Comparison of ENCODE assay signal across 26 mouse cellular contexts in the genomic region with DNA sequence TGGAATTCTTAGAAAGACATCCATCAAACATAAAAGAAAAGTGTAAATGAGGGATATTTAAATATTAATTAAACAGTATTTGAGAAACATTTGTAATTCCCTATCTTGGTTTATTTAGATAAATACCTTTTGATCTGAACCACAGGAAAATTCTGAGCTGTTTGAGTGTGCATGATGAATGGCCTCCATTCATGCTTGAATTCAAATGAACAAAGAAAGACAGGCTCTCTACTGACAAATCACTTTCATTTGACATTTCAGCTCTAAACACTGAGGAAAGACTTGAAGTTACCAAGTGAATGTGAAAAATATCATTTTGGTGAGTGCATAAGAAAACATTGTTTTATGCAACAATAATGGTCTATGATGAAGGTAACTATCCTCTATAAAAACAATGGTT.
"Had no signal": no experiment of that assay in that cellular context is flagged by ENCODE, and none has a peak within 500 bp of the region (broad histone marks: within the 10 kb centered on the region; RNA-seq: fewer than 3 reads in every experiment).

No protein-coding gene starts in this region.

- ATAC-seq: hindbrain, embryonic 16.5 days; inflammation-experienced regulatory T-cells, adult 6 months; intestine, embryonic 15.5 days; intestine, postnatal 0 days had no signal

- DNase-seq: gastrocnemius, adult 2 months; gastrocnemius, postnatal 10 days; gastrocnemius, postnatal 25 days; heart, adult 18-20 months; heart, postnatal 10 days; heart, postnatal 4 days; kidney, adult 18-20 months; kidney, adult 8-10 months; kidney, postnatal 10 days; kidney, postnatal 25 days; kidney, postnatal 4 days; liver had no signal

- H3K27ac ChIP-seq: gastrocnemius, adult 2 months; heart, embryonic 10.5 days; hindbrain, embryonic 10.5 days; hindbrain, embryonic 12.5 days; hindbrain, embryonic 14.5 days; intestine, embryonic 15.5 days; layer of hippocampus, adult 2 months; left cerebral cortex, adult 2 months; limb, embryonic 10.5 days; limb, embryonic 12.5 days had no signal

- H3K9me3 ChIP-seq: heart, embryonic 10.5 days; heart, embryonic 12.5 days; hindbrain, embryonic 10.5 days; hindbrain, embryonic 12.5 days; intestine, embryonic 15.5 days; limb, embryonic 10.5 days; limb, embryonic 12.5 days had no signal

- H3K4me3 ChIP-seq: gastrocnemius, adult 2 months; heart, embryonic 10.5 days; heart, embryonic 12.5 days; hindbrain, embryonic 10.5 days; hindbrain, embryonic 12.5 days; intestine, embryonic 15.5 days; layer of hippocampus, adult 2 months; left cerebral cortex, adult 2 months; limb, embryonic 10.5 days; limb, embryonic 12.5 days had no signal

- H3K4me2 ChIP-seq: heart, embryonic 12.5 days; hindbrain, embryonic 12.5 days; hindbrain, embryonic 14.5 days; intestine, embryonic 15.5 days; limb, embryonic 12.5 days; liver, embryonic 11.5 days had no signal

- H3K9ac ChIP-seq: heart, embryonic 12.5 days; hindbrain, embryonic 12.5 days; hindbrain, embryonic 14.5 days; intestine, embryonic 15.5 days; limb, embryonic 12.5 days had no signal

- H3K4me1 ChIP-seq: heart, embryonic 10.5 days; heart, embryonic 12.5 days; hindbrain, embryonic 10.5 days; hindbrain, embryonic 12.5 days; intestine, embryonic 15.5 days; limb, embryonic 10.5 days; limb, embryonic 12.5 days had no signal

- H3K27me3 ChIP-seq: heart, embryonic 12.5 days; hindbrain, embryonic 12.5 days; intestine, embryonic 15.5 days; limb, embryonic 12.5 days had no signal

- H3K36me3 ChIP-seq: heart, embryonic 10.5 days; heart, embryonic 12.5 days; hindbrain, embryonic 10.5 days; hindbrain, embryonic 12.5 days; intestine, embryonic 15.5 days; limb, embryonic 10.5 days; limb, embryonic 12.5 days had no signal
